Mouse (Mus musculus): Measurements from ENCODE around the gene Arid5a.

DNA sequence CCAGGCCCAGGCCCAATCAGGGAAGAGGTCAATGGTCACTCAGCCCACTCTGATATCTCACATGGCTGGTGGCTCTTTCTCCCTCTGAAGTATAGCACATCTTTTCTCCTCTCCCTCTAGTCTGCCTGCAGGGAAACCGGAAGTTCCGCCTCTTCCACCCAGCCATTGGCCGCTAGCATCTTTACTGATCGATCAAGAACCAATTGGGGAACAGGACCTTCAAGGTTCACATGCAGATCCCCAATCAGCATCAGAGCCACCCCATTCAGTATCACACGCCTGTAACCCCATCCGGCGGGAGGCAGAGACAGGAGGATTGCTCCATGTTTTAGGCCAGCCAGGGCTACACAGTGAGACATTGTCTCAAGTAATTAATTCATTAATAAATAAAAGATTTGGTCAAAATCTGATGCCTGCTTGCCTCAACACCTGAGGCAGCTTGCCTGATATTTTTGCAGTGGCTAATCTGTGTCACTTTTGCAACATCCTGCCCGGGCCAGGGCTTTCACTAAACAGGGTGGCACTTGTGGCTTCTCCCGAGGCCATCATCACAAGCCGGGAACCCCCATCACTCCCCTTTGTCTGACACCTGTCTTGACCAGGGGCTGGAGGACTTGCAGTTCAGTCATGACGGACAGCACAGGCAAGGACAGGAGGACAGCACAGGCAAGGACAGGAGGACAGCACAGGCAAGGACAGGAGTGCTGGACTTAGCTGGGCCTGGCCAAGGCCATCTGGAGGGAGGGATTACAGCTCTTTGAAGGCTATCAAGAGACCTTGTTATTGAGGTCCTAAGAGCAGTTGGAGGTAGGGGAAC is 7.6 kb downstream of the Arid5a start:
- no peak for TF ChIP-seq EP300 (IDR thresholded peaks at IDR 0.05; ENCODE audit: insufficient read depth, low read depth, low read length)
- TF ChIP-seq CTCF (IDR thresholded peaks at IDR 0.05; ENCODE audit: low read depth, low read length) = no peak
- peak; percentile 51 for TF ChIP-seq POLR2A (IDR thresholded peaks at IDR 0.05; ENCODE audit: insufficient read depth, low read length)

Data from ES-Bruce4 (cell line).